Mouse (Mus musculus): ENCODE results near the gene Cdc42ep1. TPM values are rescaled to one million over a fixed set of nuclear protein-coding genes. Genes with fewer than 3 reads are reported as not detected.

The Cdc42ep1 gene
- total and polyA plus RNA-seq, 2 experiments from 2014 or later = 8.3 to 13.5 TPM

DNA sequence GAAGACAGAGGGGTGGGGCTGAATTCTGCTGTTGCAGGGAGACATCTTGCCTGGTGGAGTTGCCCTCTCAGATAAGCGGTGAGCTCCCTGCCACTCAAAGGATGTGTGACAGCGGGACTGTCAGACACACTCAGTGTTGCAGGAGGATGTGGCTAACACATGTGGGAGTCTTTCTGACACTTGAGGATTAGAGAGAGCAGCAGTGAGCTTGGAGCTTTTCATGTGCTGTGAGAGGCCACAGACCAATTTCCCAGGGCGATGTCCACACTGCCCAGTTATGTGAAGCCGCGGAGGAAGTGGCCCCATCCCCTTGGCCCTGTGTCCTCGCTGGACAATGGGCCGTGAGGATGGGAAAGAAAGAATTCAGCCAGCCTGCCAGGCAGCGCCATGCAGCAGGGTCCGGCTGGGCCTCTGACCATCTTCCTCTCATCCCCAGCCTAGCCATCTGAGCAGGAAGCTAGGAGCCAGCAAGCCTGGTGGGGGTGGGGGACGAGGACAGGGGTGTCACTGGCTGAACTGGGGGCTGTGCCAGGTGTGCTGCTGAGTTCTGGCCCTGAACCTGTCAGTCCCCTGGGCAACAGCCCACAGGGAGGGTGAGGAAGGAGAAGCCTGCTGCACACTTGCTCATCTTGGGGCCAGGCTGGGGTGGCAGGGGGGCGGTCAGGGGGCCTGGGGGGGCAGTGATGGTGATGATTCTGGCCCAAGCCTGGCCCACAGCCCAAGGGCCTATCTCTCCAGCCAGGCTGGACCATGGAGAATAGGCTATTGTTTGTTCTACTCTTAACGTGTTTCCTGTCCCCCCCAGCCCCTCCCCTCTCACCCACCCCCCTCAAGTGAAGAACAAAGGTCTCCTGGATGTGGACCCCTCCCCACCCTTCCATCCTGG, 7.0 kb upstream of the Cdc42ep1 start:
- 14% methylated on average over 12 of the region's 12 CpGs for WGBS
- DNase-seq (no peak), ATAC-seq (peak; percentile 8; the same call in 1 of the 2 replicates)
- Histone ChIP-seq H3K36me3 (ENCODE audit: insufficient read depth) (no peaks in the 10 kb centered on the region), H3K4me3 (ENCODE audit: low read depth, low read length) (no peak overlapping the region), H3K27ac (ENCODE audit: low read depth, low read length) (peak overlapping the region; percentile 59), H3K9me3 (ENCODE audit: low read length) (no peaks in the 10 kb centered on the region), H3K9ac (no peak overlapping the region), H3K27me3 (ENCODE audit: insufficient read depth, low read length) (no peaks in the 10 kb centered on the region), H3K4me2 (ENCODE audit: low read depth) (no peak overlapping the region), H3K4me1 (ENCODE audit: insufficient read depth) (peaks cover 8% of the 10 kb centered on the region; the same call in 1 of the 2 replicates)
- no peak for TF ChIP-seq CTCF (IDR thresholded peaks at IDR 0.05; ENCODE audit: low read depth)

DNA sequence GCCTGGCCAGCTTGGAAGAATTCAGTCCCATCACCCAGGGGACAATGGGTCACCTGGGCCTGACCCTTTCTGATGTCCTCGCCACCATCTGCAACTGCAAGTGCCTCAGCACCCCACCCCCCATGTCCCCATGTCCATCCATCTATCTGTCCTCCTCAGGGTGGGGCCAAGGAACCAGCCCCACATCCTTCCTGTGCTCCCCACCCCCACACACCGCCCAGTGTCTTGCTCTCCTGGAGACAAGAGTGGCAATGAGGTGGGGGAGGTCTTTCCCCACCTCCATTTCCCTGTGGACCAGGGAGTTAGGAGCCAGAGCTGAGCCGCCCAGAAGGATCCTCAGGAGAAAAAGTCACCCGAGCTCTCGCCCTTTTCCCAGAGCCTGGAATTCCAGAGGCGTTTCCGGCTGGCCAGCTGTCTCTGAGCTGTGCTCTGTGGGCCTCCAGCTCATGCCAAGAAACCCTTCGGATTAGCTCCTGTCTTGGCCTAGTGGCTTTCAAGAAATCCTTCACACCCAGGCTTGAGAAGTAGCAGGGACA, 6.3 kb upstream of the Cdc42ep1 start:
- Histone ChIP-seq H3K4me2 (ENCODE audit: low read depth) (no peak overlapping the region), H3K9me3 (ENCODE audit: low read length) (no peaks in the 10 kb centered on the region), H3K27me3 (ENCODE audit: insufficient read depth, low read length) (no peaks in the 10 kb centered on the region), H3K27ac (ENCODE audit: low read depth, low read length) (0 out of 2 replicates have a peak overlapping the region, but pooled peaks have one; percentile 15), H3K36me3 (ENCODE audit: insufficient read depth) (no peaks in the 10 kb centered on the region), H3K9ac (no peak overlapping the region), H3K4me3 (ENCODE audit: low read depth, low read length) (no peak overlapping the region), H3K4me1 (ENCODE audit: insufficient read depth) (peaks cover 8% of the 10 kb centered on the region; the same call in 1 of the 2 replicates)
- DNase-seq (no peak), ATAC-seq (no peak)
- no peak for TF ChIP-seq CTCF (IDR thresholded peaks at IDR 0.05; ENCODE audit: low read depth)
- 54% methylated on average over 8 of the region's 8 CpGs for WGBS

DNA sequence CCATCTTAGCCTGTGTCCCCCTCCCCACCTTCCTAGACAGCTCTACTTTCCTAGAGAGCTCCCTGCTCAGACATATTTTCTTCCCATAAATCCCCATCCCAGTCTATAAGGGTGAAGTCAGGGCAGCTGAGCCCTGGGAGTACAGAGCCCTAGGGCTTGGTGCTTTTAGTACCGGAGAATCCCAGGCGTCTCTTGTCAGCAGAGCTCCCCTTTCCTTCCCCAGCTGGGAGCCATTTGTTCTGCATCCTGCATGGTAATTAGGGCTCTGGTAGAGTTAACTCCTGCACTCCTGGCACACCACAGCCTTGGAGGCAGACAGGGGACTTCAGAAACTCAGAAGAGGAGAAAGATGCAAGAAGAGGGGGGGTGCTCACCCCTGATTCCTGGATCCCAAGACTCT, 2.7 kb upstream of the Cdc42ep1 start:
- H3K9ac ChIP-seq = no peak overlapping the region
- ATAC-seq (peak; percentile 61), DNase-seq (peak; percentile 55)
- peaks cover 13% of the 10 kb centered on the region for H3K27me3 ChIP-seq (ENCODE audit: insufficient read depth, low read length)
- no peak overlapping the region for H3K4me2 ChIP-seq (ENCODE audit: low read depth)
- no peak for TF ChIP-seq CTCF (IDR thresholded peaks at IDR 0.05; ENCODE audit: low read depth)
- 0 out of 2 replicates have a peak overlapping the region, but pooled peaks have one; percentile 1 for H3K27ac ChIP-seq (ENCODE audit: low read depth, low read length)
- H3K36me3 ChIP-seq (ENCODE audit: insufficient read depth) = no peaks in the 10 kb centered on the region
- no peak overlapping the region for H3K4me3 ChIP-seq (ENCODE audit: low read depth, low read length)
- H3K9me3 ChIP-seq (ENCODE audit: low read length) = no peaks in the 10 kb centered on the region
- H3K4me1 ChIP-seq (ENCODE audit: insufficient read depth) = peaks cover 11% of the 10 kb centered on the region; the same call in 1 of the 2 replicates
- WGBS = 2% methylated on average over 2 of the region's 2 CpGs

DNA sequence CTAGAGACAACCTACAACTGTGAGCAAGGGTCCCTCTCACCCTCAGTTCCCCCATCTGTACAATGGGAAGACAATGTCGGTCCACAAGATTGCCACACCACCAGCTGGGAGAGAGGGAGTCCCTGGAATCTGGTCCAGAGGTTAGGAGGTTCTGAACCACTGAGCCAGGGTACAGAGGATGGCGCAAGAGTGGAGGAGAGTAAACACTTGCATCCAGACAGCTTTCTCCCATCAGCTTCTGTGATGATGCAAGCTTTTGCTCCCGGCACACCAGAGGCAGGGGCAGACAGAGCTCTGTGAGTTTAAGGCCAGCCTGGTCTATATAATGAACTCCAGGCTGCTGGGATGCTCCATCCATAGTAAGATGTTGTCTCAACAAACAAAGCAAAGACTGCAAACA, 2.2 kb upstream of the Cdc42ep1 start:
- Histone ChIP-seq H3K4me2 (ENCODE audit: low read depth) (no peak overlapping the region), H3K9ac (no peak overlapping the region), H3K9me3 (ENCODE audit: low read length) (no peaks in the 10 kb centered on the region), H3K36me3 (ENCODE audit: insufficient read depth) (no peaks in the 10 kb centered on the region), H3K27me3 (ENCODE audit: insufficient read depth, low read length) (peaks cover 13% of the 10 kb centered on the region), H3K27ac (ENCODE audit: low read depth, low read length) (no peak overlapping the region), H3K4me1 (ENCODE audit: insufficient read depth) (peaks cover 11% of the 10 kb centered on the region; the same call in 1 of the 2 replicates), H3K4me3 (ENCODE audit: low read depth, low read length) (no peak overlapping the region)
- no peak for TF ChIP-seq CTCF (IDR thresholded peaks at IDR 0.05; ENCODE audit: low read depth)
- 40% methylated on average over 3 of the region's 3 CpGs for WGBS
- ATAC-seq (no peak), DNase-seq (no peak)

DNA sequence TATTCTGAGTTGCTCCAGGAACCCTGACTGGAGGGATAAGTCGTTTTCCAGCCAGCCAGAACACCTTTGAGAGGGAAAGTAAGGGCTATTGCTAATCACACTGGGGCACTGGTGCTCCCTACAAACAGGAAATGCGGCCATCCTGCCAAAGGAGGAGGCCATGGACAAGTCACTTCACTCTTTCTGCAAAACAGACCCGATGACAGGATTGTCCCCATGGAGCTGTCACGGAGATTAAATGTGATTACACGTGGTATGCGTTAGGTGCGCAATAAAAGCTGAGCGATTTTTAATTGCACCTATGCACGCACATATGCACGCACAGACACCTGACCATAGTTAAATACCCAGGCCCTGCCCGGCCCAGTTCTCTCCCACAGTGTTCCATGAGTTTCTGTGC, 1.7 kb upstream of the Cdc42ep1 start:
- no peak overlapping the region for H3K4me3 ChIP-seq (ENCODE audit: low read depth, low read length)
- peaks cover 11% of the 10 kb centered on the region; the same call in 1 of the 2 replicates for H3K4me1 ChIP-seq (ENCODE audit: insufficient read depth)
- no peaks in the 10 kb centered on the region for H3K36me3 ChIP-seq (ENCODE audit: insufficient read depth)
- TF ChIP-seq CTCF (IDR thresholded peaks at IDR 0.05; ENCODE audit: low read depth) = no peak
- ATAC-seq (no peak), DNase-seq (no peak)
- H3K9ac ChIP-seq = no peak overlapping the region
- peaks cover 13% of the 10 kb centered on the region for H3K27me3 ChIP-seq (ENCODE audit: insufficient read depth, low read length)
- no peak overlapping the region for H3K27ac ChIP-seq (ENCODE audit: low read depth, low read length)
- H3K4me2 ChIP-seq (ENCODE audit: low read depth) = no peak overlapping the region
- H3K9me3 ChIP-seq (ENCODE audit: low read length) = no peaks in the 10 kb centered on the region
- 60% methylated on average over 11 of the region's 11 CpGs for WGBS

DNA sequence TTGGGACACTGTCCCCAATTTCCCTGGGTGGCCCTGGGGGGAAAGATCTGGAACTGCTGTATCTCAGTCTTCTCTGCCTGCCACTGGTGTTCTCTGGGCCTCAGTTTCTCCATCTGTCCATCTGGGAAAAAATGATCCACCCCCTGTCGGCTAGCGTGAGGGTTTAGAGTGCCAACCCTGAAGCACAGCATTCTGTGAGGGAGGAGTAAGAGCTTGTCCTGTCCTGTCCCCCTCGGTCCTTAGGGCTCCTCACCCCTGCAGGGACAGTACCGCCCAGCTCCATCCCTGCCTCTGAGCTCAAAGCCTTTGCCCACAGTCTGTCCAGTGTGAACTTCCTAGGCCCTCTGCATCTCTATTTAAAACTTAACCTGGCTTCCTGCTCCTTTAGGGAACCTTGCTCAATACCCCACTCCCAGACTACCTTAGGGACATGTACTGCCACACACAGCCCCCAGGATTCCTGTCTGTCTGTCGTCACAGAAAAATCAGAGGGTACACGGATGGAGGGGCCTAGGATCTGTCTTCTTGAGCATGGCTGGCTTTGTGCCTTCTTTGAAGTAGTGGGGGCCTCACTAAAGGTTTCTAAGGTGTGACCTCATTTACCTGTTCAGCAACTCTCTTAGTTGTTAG, 1.1 kb upstream of the Cdc42ep1 start:
- DNase-seq (no peak), ATAC-seq (no peak)
- no peaks in the 10 kb centered on the region for H3K36me3 ChIP-seq (ENCODE audit: insufficient read depth)
- H3K27ac ChIP-seq (ENCODE audit: low read depth, low read length) = no peak overlapping the region
- no peaks in the 10 kb centered on the region for H3K9me3 ChIP-seq (ENCODE audit: low read length)
- peaks cover 13% of the 10 kb centered on the region for H3K27me3 ChIP-seq (ENCODE audit: insufficient read depth, low read length)
- peaks cover 11% of the 10 kb centered on the region; the same call in 1 of the 2 replicates for H3K4me1 ChIP-seq (ENCODE audit: insufficient read depth)
- no peak overlapping the region for H3K4me3 ChIP-seq (ENCODE audit: low read depth, low read length)
- TF ChIP-seq CTCF (IDR thresholded peaks at IDR 0.05; ENCODE audit: low read depth) = no peak
- WGBS = 55% methylated on average over 6 of the region's 6 CpGs
- no peak overlapping the region for H3K4me2 ChIP-seq (ENCODE audit: low read depth)
- no peak overlapping the region for H3K9ac ChIP-seq

All from forebrain, postnatal 0 days (tissue).